Mouse (Mus musculus) Muller cell, postnatal 12 days (primary cell): Measurements from ENCODE around the gene Nos2.

Source experiments
- DNase-seq: peaks from one replicate; pipeline ENCODE4 v3.0.0-alpha.2; 2015; ENCODE audit errors: inconsistent ontology term

The Nos2 gene

DNA sequence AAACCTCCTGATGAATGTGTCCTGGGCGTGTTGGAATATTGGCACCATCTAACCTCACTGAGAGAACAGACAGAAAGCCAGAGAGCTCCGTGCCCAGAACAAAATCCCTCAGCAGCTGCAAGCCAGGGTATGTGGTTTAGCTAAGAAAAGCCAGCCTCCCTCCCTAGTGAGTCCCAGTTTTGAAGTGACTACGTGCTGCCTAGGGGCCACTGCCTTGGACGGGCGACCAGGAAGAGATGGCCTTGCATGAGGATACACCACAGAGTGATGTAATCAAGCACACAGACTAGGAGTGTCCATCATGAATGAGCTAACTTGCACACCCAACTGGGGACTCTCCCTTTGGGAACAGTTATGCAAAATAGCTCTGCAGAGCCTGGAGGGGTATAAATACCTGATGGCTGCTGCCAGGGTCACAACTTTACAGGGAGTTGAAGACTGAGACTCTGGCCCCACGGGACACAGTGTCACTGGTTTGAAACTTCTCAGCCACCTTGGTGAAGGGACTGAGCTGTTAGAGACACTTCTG is at the start of gene Nos2:
TSS of gene Nos2 (plus strand) at position 377 of the 529 bp plus-strand sequence.
- peak; percentile 17 for DNase-seq

DNA sequence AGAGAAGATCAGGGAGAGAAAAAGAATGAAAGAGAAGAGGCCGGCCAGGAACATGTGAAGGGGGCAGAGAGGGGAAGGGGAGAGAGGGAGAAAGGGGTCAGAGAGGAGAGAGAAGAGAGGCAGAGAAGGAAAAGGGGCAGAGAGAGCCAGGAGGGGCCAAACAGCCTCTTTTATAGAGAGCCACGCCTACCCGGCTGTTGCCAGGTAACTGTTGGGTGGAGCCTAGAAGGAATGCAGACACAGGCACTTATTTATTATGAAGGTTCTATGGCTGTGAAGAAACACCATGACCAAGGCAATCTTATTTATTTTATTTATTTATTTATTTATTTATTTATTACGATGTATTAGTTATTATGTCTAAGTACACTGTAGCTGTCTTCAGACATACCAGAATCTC is 49.7 kb upstream of the Nos2 start:
- DNase-seq: no peak

DNA sequence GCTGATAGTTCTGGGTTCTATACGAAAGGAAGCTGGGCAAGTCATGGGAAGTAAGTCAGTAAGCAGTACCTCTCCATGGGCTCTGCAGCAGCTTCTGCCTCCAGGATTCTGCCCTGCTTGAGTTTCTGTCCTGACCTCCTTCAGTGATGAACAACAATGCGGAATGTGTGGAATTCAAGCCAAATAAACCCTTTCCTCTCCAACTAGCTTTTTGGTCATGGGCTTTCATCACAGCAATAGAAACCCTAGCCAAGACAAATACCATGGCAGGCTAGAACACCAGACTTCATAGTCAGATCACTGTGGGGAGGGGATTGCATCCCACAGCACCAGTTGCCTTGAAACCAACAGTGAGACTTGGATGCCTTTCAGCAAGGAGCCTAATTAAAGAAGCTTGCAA is 47.8 kb upstream of the Nos2 start:
- DNase-seq: peak; percentile 87

DNA sequence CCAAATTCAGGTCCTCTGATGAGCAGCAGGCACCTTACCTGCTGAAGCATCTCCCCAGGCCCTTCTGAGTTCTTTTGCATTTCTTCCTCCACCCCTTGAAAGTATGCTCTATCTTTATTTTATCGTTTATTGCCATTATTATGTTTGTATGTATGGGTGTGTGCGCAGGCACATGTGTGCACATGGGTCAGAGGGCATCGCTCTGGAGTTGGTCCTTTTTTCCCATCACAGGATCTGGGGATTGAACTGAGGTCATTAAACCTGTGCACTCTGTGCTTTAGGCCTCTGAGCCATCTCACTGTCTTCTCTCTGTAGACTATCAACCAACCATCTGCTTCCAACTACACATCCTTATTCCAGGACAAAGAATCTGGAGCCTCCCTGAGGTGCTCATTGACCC is 40.9 kb upstream of the Nos2 start:
- no peak for DNase-seq

DNA sequence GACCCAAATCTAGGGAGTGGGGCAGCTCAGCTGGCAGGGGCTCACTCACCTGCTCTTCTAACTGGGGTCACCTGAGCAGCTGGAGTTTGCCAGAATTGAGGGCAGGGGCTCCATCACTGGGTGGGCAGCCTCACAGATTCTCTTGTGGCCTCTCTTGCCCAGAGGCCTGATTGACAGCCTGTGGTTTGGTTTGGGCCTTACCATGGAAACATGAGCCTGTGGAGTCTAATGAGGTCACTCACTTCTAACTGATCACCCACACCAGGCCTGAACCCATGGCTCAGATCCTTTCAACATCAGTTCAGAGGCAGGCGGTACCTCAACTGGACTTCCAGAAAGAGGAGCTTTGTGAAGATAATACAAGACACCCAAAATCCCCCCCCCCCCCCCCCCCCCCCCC is 33.9 kb upstream of the Nos2 start:
- peak; percentile 78 for DNase-seq

DNA sequence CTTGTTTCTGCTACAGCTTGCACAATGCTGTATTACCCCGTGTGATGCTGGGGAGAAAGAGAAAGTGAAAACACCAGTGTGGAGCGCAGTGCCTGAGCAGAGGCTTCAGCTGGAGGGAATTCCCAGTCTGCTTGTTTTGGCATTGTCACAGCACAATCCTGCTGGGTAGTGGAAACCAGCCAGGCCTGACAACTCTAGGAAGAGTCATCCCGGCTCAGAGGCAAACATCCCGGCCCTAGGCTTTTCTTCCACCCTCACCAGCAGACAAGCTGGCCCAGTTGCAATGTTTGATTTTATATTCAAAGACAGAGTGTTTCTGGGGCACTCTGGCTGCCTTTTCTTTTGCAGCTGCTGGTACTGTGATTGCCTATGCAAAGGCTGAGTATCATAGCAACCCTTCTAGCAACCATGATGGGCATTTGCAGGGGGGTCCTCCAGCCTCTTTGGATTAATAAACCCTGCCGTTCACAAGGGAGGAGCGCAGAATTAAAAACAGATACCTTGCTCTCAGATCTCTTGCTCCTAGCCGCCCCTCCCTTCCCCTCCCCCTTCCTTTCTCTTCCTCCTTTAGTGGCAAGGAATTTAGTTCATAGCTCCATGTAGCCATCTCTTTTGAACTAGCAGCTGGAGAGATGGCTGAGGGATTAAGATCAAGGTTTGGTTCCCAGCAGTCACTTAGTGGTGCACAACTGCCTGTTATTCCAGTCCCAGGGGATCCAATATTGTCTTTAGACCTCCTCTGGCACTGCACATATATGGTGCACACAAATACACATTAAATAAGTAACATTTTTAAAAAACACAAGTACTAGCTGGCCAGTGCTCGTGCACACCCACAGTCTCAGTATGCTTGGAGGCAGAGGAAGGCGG is 33.2 kb upstream of the Nos2 start:
- DNase-seq: peak; percentile 94

DNA sequence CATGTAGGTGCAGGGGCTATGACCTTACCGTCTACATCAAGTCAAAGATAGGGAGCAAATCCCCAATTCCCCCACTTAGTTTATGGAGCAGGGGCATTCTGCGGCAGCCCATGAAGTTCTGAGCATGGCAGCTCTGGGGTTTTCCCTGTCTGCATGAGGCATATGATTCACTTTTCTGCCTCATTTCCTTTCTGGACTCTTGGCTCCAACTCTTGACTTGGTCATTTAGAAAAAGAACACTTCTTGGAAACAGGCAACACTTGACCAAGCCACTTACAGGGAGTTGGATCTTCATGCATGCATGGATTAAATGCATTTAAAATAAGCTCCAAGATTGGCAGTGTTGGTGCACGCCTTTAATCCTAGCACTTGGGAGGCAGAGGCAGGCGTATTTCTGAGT is 31.4 kb upstream of the Nos2 start:
- peak; percentile 78 for DNase-seq

DNA sequence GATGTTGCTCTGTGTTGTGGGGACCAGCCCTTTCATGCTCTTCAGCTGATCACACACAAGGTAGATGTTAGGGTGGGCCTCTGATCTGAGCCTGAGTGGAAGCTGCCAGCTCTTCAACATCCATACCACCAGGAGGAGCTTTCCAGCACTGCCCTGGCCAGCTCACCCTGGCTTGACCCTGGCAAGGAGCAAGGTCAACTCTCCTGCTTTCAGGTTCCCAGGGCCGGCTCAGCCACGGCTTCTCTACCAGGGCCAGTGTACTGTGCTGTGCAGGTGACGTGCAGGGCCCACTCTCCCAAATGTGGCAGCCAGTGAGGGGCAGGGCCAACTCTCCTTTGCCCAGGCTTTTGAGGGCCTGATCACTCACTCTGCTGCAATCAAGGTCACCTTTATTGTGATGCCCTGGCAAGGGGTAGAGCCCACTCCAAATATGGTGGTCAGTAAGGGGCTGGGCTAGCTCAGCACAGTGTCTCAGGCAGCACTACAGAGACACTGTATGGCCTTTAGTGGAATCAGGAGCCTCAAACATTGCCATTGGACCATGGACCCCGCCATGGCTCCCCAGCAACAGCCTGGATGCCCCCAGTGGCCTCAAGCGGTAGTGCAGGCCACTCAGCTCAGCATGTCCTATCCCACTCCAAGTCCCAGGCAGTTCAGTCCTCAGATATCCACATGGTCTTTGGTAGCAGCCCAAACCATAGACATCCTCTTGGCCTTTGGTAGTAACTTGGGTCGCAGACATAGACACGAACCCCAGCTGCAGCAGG is 24.0 kb upstream of the Nos2 start:
- DNase-seq: no peak

DNA sequence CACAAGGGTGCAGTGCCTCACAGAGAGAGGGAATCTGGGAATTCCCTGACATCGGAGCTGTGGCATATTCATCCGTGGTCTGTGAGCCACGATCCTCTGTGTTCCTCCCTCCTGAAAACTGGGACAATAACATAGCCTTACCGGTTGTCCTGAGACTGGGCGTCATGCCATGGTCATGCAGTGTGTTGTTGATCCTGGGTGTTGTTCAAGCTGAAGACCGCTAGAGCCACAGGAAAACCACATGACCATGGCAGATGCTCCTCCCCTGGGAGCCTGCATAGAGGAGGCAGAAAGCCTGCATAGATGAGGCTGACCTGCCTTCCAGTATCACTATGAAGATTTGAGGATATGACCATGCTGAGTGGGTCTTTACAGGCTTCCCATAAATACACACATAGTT is 5.1 kb upstream of the Nos2 start:
- DNase-seq: no peak

DNA sequence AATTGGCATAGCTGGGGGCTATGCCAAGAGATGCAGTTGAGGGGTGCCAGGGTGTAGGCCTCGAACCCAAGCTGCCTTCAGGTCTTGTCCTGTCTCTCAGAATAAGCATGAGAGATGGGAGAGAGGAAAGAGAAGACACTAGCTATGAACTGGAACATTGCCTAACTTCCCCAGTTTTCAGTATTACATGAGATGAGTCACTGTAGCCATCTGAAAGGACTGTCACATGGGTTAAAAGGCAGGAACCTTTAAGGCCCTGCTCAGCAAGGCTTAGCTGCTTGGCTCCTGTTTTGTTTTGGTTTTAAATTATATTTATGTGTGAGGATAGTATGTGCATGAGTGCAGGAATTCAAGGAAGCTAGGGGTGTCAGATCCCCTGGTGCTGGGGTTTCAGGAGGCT is 4.2 kb upstream of the Nos2 start:
- DNase-seq: peak; percentile 25

DNA sequence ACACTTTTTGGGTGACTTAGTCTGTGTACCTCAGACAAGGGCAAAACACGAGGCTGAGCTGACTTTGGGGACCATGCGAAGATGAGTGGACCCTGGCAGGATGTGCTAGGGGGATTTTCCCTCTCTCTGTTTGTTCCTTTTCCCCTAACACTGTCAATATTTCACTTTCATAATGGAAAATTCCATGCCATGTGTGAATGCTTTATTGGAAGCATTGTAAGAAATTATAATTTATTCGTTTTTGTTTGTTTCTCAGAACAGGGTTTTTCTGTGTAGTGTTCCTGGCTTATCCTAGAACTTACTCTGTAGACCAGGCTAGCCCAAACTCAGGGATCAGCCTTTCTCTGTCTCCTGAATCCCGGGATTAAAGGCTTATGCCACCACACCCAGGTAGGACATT is 842 bp upstream of the Nos2 start:
- no peak for DNase-seq

DNA sequence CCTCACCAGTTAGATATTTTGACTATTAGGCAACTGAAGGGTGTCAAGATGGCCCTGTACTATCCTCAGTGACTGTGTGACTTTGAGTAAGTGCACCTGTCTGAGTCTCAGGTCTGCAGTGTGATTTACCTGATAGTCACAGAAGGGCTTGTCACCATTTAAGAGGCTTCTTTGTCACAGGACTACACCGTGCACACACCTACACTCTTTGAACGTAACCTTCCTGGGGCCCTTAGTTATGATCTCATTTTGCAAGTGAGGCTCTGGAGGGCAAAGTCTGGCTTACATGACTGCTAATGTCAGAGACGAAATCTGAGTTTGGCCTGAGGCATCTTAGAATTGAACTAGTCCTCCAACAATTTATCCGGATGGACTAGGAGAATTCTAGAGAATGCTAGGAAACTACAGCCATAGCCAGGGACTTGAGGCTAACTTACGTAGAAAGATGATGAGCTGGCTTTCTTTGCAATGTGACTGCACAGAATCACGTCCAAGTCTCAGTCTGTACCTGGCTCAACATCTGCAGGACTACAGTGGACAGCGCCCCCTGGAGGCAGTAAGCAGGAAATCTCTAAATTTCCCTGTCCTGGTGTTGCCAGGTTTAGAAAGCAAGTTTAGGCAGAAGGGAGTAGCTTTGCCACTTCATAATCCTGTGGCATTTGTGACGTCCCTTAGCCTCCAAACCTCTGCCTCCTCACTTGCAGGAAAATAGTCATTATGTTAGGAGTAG is 2.3 kb downstream of the Nos2 start:
- DNase-seq: peak; percentile 17

DNA sequence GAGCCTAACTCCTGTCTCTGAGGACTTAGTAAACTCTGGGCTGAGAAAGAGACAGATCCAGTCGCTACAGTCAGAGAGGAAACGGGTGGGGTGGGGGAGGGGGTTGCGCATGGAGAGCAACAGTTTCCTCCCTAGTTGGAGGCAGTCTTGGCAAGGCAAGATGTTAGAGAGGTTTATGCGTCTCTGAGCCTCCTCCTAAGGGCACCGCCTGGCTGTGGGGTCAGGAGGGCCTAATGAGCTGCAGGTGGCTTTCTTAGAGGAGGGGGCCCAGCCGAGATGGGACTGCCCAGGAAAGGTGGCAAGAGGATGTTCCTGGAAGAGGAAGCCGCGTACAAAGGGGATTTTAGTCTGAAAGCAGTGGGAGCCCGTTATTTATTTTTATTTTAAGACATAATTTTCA is 3.5 kb downstream of the Nos2 start:
- DNase-seq: no peak

DNA sequence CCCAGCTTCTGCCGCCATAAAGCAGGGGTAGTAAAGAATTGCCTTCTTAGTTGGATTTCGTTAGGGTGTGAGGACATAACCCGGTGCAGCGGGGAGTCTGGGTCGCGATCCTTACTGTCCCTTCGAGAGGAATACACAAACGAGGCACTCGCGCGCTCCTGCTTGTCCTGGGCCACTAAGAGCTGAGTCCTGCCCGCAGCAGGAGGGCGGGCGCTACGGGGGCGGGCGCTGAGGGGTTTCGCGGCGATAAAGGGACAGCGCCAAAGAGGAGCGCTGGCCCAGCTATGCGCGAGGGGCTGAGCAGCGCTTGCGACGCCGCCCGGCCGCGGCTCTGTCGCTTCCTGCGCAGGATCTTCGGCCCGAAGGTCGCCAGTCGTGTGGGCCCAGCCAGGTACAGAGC is 4.3 kb downstream of the Nos2 start:
- DNase-seq: peak; percentile 54

DNA sequence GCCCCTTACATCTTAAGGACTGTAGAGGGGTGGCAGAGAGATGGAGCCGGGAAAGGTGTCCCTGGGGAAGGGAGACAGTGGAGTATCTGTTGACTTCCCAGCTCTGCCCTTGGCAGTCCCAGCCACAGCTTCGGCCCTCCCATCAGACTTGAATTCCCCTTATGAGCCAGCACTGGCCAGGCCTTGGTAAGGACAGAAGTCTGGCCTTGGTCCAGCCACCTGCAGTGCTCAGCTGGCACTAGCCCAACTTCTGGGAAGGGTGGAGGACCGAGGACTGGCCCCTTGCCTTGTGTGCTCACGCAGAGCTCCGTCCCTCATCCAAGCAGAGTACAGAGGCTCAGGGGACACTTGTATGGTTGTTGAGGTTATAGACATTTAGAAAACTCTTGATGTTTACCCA is 8.8 kb downstream of the Nos2 start:
- DNase-seq: peak; percentile 80

DNA sequence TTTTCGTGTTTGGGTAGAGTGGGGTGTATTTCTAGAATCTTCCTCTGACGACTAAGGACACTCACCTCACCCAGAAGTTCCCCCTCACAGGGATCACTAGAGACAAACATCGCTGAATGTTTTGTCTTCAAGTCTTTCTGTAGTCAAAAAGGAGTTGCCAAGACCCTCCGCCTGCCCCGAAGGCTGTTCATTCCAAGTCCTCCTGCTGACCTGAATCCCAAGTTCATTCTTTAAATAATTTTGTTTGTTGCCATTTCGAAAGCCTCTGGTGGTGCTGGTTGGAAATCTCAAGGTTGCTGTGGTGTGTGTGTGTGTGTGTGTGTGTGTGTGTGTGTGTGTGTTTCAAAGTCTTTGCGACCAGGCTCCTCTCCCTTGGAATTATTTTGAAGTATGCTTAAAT is 13.7 kb downstream of the Nos2 start:
- no peak for DNase-seq

DNA sequence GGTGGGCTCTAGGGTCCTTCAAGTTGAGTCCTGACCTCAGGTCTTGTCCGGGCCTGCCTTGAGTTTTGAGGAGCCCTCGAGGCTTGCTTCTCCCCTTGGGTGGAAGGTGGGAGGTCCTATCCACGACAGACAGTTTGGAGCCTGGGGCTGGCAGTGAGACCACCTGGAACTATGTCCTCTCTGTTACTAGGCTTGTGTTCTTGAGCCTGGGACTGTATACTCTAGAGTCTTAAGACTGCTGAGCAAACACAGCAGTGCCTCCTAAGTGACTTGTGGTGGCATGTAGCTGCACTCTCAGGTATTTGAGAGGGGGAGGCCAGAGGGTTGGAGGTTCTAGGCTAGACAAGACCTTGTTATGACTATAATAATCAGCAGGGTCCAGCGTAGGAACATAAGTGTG is 14.1 kb downstream of the Nos2 start:
- no peak for DNase-seq

DNA sequence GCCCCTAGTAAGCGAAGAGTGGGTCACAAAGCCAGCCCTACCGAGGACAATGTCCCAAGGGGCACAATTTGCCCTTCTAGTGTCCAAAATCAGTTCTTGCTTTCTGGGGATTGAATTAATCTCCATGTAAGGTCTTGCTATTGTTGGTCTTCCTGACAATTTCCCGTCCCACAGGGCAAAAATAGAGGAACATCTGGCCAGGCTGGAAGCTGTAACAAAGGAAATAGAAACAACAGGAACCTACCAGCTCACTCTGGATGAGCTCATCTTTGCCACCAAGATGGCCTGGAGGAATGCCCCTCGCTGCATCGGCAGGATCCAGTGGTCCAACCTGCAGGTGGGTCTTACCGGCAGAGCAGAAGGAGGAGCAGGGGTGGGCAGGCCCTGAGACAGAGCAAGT is 14.6 kb downstream of the Nos2 start:
- DNase-seq: no peak

DNA sequence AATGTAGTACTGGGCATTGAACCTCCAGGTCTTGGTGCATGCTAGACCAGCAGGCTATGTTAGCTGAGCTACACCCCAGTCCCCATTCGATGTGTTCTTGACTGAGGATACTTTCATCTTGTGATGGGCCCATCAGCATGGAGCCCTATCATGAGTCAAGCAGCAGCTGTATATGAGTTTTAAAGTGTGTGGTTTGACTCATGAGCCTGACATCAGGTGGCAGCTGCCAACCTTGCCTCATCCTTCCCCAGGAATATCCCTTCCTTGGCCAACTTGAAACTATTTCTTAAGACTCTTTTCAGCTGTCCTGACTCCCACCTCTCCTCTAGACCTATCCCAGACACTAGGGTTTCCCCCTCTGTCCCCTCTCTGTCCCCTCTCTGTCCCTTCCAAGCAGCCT is 22.5 kb downstream of the Nos2 start:
- DNase-seq: no peak

DNA sequence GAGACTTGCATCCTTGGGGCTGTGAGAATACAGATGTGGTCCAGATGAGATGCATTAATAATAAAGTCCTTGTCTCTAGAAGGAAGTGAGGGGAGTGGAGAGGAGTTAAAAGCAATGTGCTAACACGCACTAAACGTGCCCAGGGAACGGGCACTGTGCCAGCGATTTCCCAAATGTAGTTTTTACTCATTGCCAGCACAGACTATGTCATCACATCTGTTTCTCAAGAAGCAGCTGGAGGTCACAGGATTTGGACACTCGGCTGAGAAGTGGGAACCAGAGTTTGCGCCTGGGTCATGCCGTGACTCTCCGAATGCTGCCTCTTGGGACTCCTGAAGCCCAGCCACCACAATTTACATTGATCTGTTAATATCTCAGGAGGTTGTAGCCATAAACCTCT is 29.8 kb downstream of the Nos2 start:
- DNase-seq: no peak

DNA sequence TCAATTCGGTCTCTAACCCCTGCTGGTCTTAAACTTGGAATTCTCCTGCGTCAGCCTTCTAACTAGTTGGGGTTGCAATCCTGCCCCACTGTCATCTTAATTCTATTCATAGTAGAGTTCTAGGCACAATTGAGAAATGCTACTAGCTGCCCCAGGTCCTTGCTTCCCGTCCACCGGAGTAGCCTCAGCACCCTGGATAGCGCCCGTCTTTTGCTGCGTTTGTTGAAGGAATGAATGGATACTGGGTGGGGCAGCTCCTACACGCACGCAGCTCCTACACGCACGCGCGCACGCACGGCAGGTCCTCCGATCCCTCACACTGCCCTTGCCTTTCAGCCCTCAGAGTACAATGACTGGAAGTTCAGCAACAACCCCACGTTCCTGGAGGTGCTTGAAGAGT is 31.9 kb downstream of the Nos2 start:
- DNase-seq: peak; percentile 67

DNA sequence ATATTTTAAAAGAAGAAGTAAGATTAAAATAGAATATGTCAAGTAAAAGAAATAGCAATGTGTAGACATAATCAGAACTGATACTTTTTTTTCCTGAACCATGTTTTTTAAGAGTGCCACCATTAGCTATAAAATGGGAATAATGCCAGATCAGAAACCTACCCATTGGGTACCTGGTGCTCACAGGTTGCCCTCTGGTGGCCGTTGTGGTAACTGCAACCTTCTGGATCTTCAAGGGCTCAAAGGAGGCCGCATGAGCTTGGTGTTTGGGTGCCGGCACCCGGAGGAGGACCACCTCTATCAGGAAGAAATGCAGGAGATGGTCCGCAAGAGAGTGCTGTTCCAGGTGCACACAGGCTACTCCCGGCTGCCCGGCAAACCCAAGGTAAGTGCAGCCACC is 35.7 kb downstream of the Nos2 start:
- peak; percentile 52 for DNase-seq
